In the genomic region with DNA sequence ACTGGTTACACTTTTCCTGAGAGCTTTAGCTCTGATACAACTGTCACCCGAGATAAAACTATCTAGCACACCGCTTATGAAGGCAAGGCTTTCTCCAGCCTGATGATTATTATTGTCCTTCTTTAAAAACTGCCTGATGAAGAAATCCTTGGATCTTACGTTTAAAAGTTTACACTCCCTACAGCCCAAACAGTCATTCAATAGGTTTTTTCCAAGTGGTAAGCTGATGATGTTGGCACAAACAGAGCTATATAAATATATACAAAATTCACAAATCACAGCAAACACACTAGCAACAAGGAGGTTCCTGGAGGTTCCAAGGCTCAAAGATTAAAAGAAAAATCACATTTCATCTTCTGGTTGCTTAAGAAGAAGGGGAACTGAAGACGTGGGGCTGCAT, we compare ENCODE assay signal across 12 mouse cellular contexts. TPM values are rescaled to one million over a fixed set of nuclear protein-coding genes. Genes with fewer than 3 reads are reported as not detected.
A peak's percentile ranks its signal among the peaks of the same experiment; 100 is the strongest.
DNase-seq lines count a peak whose midpoint lies in the region; ATAC-seq and TF ChIP-seq lines count a peak whose summit lies in the region.
"Had no signal": no experiment of that assay in that cellular context is flagged by ENCODE, and none has a peak within 500 bp of the region (broad histone marks: within the 10 kb centered on the region; RNA-seq: fewer than 3 reads in every experiment).

No protein-coding gene starts in this region.

- no peak for DNase-seq in heart, embryonic 10.5 days (ENCODE audit: low spot score)
- no peak for DNase-seq in heart, adult 8-10 months (ENCODE audit: low spot score)
- no peak for DNase-seq in lung, postnatal 0 days (ENCODE audit: low spot score)
- DNase-seq in lung, postnatal 36 days, result no peak
- DNase-seq in liver, postnatal 0 days, result no peak
- no peak for DNase-seq in stomach, postnatal 0 days (ENCODE audit: low spot score)
- no peak for DNase-seq in cerebellum, postnatal 4 days (ENCODE audit: low spot score in 2 of 2)
- DNase-seq: B cell, adult 2 months; cerebellum, adult 8-10 months; gastrocnemius, postnatal 14 days; spleen, adult 18-20 months had no signal

- ATAC-seq in lung, postnatal 0 days, result no peak
- ATAC-seq in liver, postnatal 0 days, result no peak
- ATAC-seq in stomach, postnatal 0 days (ENCODE audit: low FRiP score, low TSS enrichment), result no peak
- ATAC-seq in erythroblast, adult 5-6 weeks (replicated peaks; ENCODE audit: low FRiP score, poor library complexity, severe bottlenecking), result no peak

- TF ChIP-seq CTCF in lung, postnatal 0 days (IDR thresholded peaks at IDR 0.05), result no peak
- TF ChIP-seq CTCF in liver, postnatal 0 days (IDR thresholded peaks at IDR 0.05; ENCODE audit: low read depth), result no peak
- no peak for TF ChIP-seq CTCF in stomach, postnatal 0 days (IDR thresholded peaks at IDR 0.05; ENCODE audit: low read depth)

- H3K9ac ChIP-seq in lung, postnatal 0 days (replicated peaks; ENCODE audit: low read depth), result no peak overlapping the region
- H3K9ac ChIP-seq in liver, postnatal 0 days (replicated peaks), result no peak overlapping the region
- H3K9ac ChIP-seq in stomach, postnatal 0 days (ENCODE audit: low read length), result no peak overlapping the region; the same call in 1 of the 2 replicates

- no peak overlapping the region for H3K4me3 ChIP-seq in heart, embryonic 10.5 days
- H3K4me3 ChIP-seq in lung, postnatal 0 days (ENCODE audit: low read depth, low read length), result no peak overlapping the region
- no peak overlapping the region for H3K4me3 ChIP-seq in liver, postnatal 0 days (ENCODE audit: low read depth, low read length)
- no peak overlapping the region for H3K4me3 ChIP-seq in stomach, postnatal 0 days (ENCODE audit: low read depth, low read length)

- no peaks in the 10 kb centered on the region for H3K9me3 ChIP-seq in heart, embryonic 10.5 days
- no peaks in the 10 kb centered on the region for H3K9me3 ChIP-seq in lung, postnatal 0 days (ENCODE audit: low read length)
- no peaks in the 10 kb centered on the region for H3K9me3 ChIP-seq in liver, postnatal 0 days (ENCODE audit: low read length)
- H3K9me3 ChIP-seq in stomach, postnatal 0 days (ENCODE audit: control insufficient read depth, low read length), result no peaks in the 10 kb centered on the region

- H3K27me3 ChIP-seq in heart, embryonic 10.5 days (ENCODE audit: insufficient read depth, poor library complexity, severe bottlenecking), result no peaks in the 10 kb centered on the region
- H3K27me3 ChIP-seq in lung, postnatal 0 days (replicated peaks; ENCODE audit: insufficient read depth, low read length), result no peaks in the 10 kb centered on the region
- H3K27me3 ChIP-seq in liver, postnatal 0 days (ENCODE audit: insufficient read depth, low read length), result 0 out of 2 replicates have a peak, but pooled peaks cover 6% of the 10 kb centered on the region
- H3K27me3 ChIP-seq in stomach, postnatal 0 days (ENCODE audit: control insufficient read depth, insufficient read depth, low read length), result 0 out of 2 replicates have a peak, but pooled peaks cover 3% of the 10 kb centered on the region

- H3K27ac ChIP-seq in heart, embryonic 10.5 days, result peak overlapping the region; percentile 84; the same call in 1 of the 2 replicates
- H3K27ac ChIP-seq in lung, postnatal 0 days (ENCODE audit: low read length), result peak overlapping the region; percentile 1; the same call in 1 of the 2 replicates
- H3K27ac ChIP-seq in liver, postnatal 0 days (ENCODE audit: low read depth), result no peak overlapping the region
- peak overlapping the region; percentile 36; the same call in 1 of the 2 replicates for H3K27ac ChIP-seq in stomach, postnatal 0 days (replicated peaks)

- H3K36me3 ChIP-seq in heart, embryonic 10.5 days, result no peaks in the 10 kb centered on the region
- no peaks in the 10 kb centered on the region for H3K36me3 ChIP-seq in lung, postnatal 0 days (ENCODE audit: insufficient read depth, low read length)
- H3K36me3 ChIP-seq in liver, postnatal 0 days (replicated peaks; ENCODE audit: insufficient read depth, low read length), result peaks cover 10% of the 10 kb centered on the region; the same call in 1 of the 2 replicates
- H3K36me3 ChIP-seq in stomach, postnatal 0 days (ENCODE audit: control insufficient read depth, insufficient read depth, low read length), result no peaks in the 10 kb centered on the region

- peaks cover 92% of the 10 kb centered on the region for H3K4me1 ChIP-seq in heart, embryonic 10.5 days
- no peaks in the 10 kb centered on the region for H3K4me1 ChIP-seq in lung, postnatal 0 days (ENCODE audit: insufficient read depth, low read depth, low read length)
- peaks cover 21% of the 10 kb centered on the region for H3K4me1 ChIP-seq in liver, postnatal 0 days (ENCODE audit: insufficient read depth)
- no peaks in the 10 kb centered on the region for H3K4me1 ChIP-seq in stomach, postnatal 0 days (replicated peaks; ENCODE audit: control insufficient read depth, insufficient read depth)

- 0 out of 2 replicates have a peak overlapping the region, but pooled peaks have one; percentile 4 for H3K4me2 ChIP-seq in lung, postnatal 0 days (replicated peaks; ENCODE audit: low read depth, low read length)
- H3K4me2 ChIP-seq in liver, postnatal 0 days (ENCODE audit: low read depth, low read length), result 0 out of 2 replicates have a peak overlapping the region, but pooled peaks have one; percentile 18
- peak overlapping the region; percentile 69 for H3K4me2 ChIP-seq in stomach, postnatal 0 days (replicated peaks; ENCODE audit: low read depth)

- 40% methylated on average over 4 of the region's 4 CpGs for WGBS in heart, embryonic 10.5 days
- 27% methylated on average over 4 of the region's 4 CpGs for WGBS in lung, postnatal 0 days
- WGBS in liver, postnatal 0 days (ENCODE audit: insufficient replicate concordance), result 32% methylated on average over 4 of the region's 4 CpGs
- WGBS in stomach, postnatal 0 days, result 42% methylated on average over 4 of the region's 4 CpGs

- no peak for TF ChIP-seq EP300 in lung, postnatal 0 days (IDR thresholded peaks at IDR 0.05)
- TF ChIP-seq EP300 in liver, postnatal 0 days (IDR thresholded peaks at IDR 0.05; ENCODE audit: low read depth), result no peak
- no peak for TF ChIP-seq EP300 in stomach, postnatal 0 days (optimal IDR thresholded peaks at IDR 0.05)

RNA-seq across cellular contexts. Expression of a gene that starts 13.1 kb away (rescaled TPM):
- polyA plus RNA-seq in heart, embryonic 10.5 days (2016; fragmentation: Nextera tagmentation; extraction: Ambion mirVana), result 22.8 and 25.1 TPM in 2 replicates
- 10 to 100 TPM; 41.1 to 54.9 (median 50.8) TPM for total RNA-seq in heart, adult 8-10 months (2022)
- polyA plus RNA-seq in lung, postnatal 0 days (2015; fragmentation: Nextera tagmentation; extraction: Ambion mirVana), result 36.4 and 44.9 TPM in 2 replicates
- 8.1 and 8.8 TPM in 2 replicates for polyA plus RNA-seq in liver, postnatal 0 days (2015; fragmentation: Nextera tagmentation; extraction: Ambion mirVana)
- polyA plus RNA-seq in stomach, postnatal 0 days (2015; fragmentation: Nextera tagmentation; extraction: Ambion mirVana), result 13.5 and 14.4 TPM in 2 replicates
- total RNA-seq in erythroblast, adult 5-6 weeks (2015; ENCODE audit: low replicate concordance), result 33.2 and 42.6 TPM in 2 replicates
- 39.3 and 42.8 TPM in 2 replicates for total RNA-seq in erythroblast, adult 5-6 weeks (2017; ENCODE audit: low replicate concordance)

Comparison
In these comparisons a context has a peak if more than half of its experiments do, and no peak if none do; other contexts are left out.
1. H3K4me2 ChIP-seq: peak in every context shown above with its lines; median percentile 69 in stomach, postnatal 0 days; 18 in liver, postnatal 0 days; 4 in lung, postnatal 0 days.